Mouse (Mus musculus): ENCODE data around the gene Zfp398.

- TF ChIP-seq POLR2A (IDR thresholded peaks at IDR 0.05; ENCODE audit: control insufficient read depth, low read depth, low read length): no peak
- no peak for TF ChIP-seq CTCF (IDR thresholded peaks at IDR 0.05; ENCODE audit: control insufficient read depth, insufficient read depth, insufficient replicate concordance, low read depth, low read length)
Measured at GRCm38 (mm10) chr6:47837630-47838029, 2.2 kb downstream of the Zfp398 start.
